Mouse (Mus musculus) hindbrain, embryonic 15.5 days (tissue): ENCODE measurements at regions not wholly inside any gene's neighbourhood (a gene's known extent, or its start where the extent isn't known, plus 50 kb on each side); places are given as distances from the start of the nearest gene placed in this dataset.

Experiments used
- ATAC-seq: fragments of 200-750 bp; cut with Nextera tagmentation; 2 replicates; pipeline ENCODE4 v1.8.0; 2017; ENCODE audit warnings: low read depth, moderate number of reproducible peaks, moderate TSS enrichment; ENCODE audit not compliant: low FRiP score
- H3K27ac ChIP-seq: fragments of 300-500 bp; sonication (generic); replicated peaks from 2 replicates; pipeline ENCODE4 v1.5.1; 2015; ENCODE audit warnings: mild to moderate bottlenecking, inconsistent platforms
- H3K27me3 ChIP-seq: fragments of 300-500 bp; sonication (generic); 2 replicates; pipeline ENCODE4 v1.6.1; 2015; ENCODE audit warnings: control low read depth, inconsistent platforms
- H3K36me3 ChIP-seq: fragments of 300-500 bp; sonication (generic); 2 replicates; pipeline ENCODE4 v1.6.1; 2015; ENCODE audit warnings: control low read depth, inconsistent platforms
- H3K4me1 ChIP-seq: fragments of 300-500 bp; sonication (generic); replicated peaks from 2 replicates; pipeline ENCODE4 v1.6.1; 2015; ENCODE audit warnings: control low read depth, inconsistent platforms
- H3K4me2 ChIP-seq: fragments of 300-500 bp; sonication (generic); 2 replicates; pipeline ENCODE4 v1.6.1; 2015; ENCODE audit warnings: moderate library complexity, mild to moderate bottlenecking, inconsistent platforms
- H3K4me3 ChIP-seq: fragments of 300-500 bp; sonication (generic); 2 replicates; pipeline ENCODE4 v1.5.1; 2015; ENCODE audit warnings: mild to moderate bottlenecking, inconsistent platforms
- H3K9ac ChIP-seq: fragments of 300-500 bp; sonication (generic); 2 replicates; pipeline ENCODE4 v1.6.1; 2015; ENCODE audit warnings: inconsistent platforms
- H3K9me3 ChIP-seq: fragments of 300-500 bp; sonication (generic); 2 replicates; pipeline ENCODE4 v1.6.1; 2016; ENCODE audit warnings: control low read depth, inconsistent platforms
- WGBS: fragments of 180-500 bp; shearing (Covaris S2); methylation state at CpG from one replicate; pipeline ENCODE4 v1.1.7; 2015; 5-methylcytosine and 5-hydroxymethylcytosine counted together

- H3K27me3 ChIP-seq = no peaks in the 10 kb centered on the region
- H3K4me2 ChIP-seq = no peak overlapping the region
- no peak overlapping the region for H3K27ac ChIP-seq
- no peak overlapping the region for H3K4me3 ChIP-seq
- ATAC-seq = no peak
- WGBS = 54% methylated on average over 3 of the region's 3 CpGs
- no peaks in the 10 kb centered on the region for H3K36me3 ChIP-seq
- H3K9ac ChIP-seq = no peak overlapping the region
- no peaks in the 10 kb centered on the region for H3K9me3 ChIP-seq
- H3K4me1 ChIP-seq = no peaks in the 10 kb centered on the region
Measured at GRCm38 (mm10) chr1:184411066-184411465, 321.4 kb downstream of the Hlx start.

DNA sequence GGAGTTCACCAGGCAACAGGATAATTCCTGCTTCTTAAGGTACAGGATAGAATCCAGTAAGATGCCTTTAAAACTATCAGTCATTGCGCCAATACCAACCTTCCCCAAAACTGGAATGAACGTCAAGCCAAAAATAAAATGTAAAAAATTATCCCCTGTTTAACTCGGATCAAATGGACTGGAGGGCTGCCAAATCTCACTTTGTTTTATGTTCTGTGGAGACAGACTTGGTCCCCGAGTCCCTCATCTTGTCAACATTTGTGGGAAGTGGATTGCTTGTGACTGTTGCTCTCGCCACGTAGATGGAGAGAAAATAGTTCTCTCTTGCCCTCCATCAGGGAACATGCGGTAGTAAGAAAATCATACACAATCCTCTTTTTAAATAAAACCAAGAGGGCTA is 322.4 kb downstream of the Hlx start:
- Histone ChIP-seq H3K27me3 (no peaks in the 10 kb centered on the region), H3K4me3 (no peak overlapping the region), H3K36me3 (no peaks in the 10 kb centered on the region), H3K4me1 (no peaks in the 10 kb centered on the region), H3K9ac (no peak overlapping the region), H3K9me3 (no peaks in the 10 kb centered on the region), H3K27ac (no peak overlapping the region), H3K4me2 (no peak overlapping the region)
- 73% methylated on average over 7 of the region's 7 CpGs for WGBS
- ATAC-seq = no peak

- Histone ChIP-seq H3K4me3 (no peak overlapping the region), H3K4me2 (no peak overlapping the region), H3K9ac (no peak overlapping the region), H3K27me3 (no peaks in the 10 kb centered on the region), H3K9me3 (no peaks in the 10 kb centered on the region), H3K27ac (no peak overlapping the region), H3K4me1 (no peaks in the 10 kb centered on the region), H3K36me3 (no peaks in the 10 kb centered on the region)
- no peak for ATAC-seq
- WGBS = 83% methylated on average over 6 of the region's 6 CpGs
Measured at GRCm38 (mm10) chr1:184402985-184403384, 329.4 kb downstream of the Hlx start.

GRCm38 (mm10) chr1:184395215-184395614 is 337.2 kb downstream of the Hlx start:
- Histone ChIP-seq H3K9ac (no peak overlapping the region), H3K36me3 (no peaks in the 10 kb centered on the region), H3K4me1 (no peaks in the 10 kb centered on the region), H3K4me3 (no peak overlapping the region), H3K9me3 (no peaks in the 10 kb centered on the region), H3K4me2 (0 out of 2 replicates have a peak overlapping the region, but pooled peaks have one; percentile 5), H3K27ac (no peak overlapping the region), H3K27me3 (no peaks in the 10 kb centered on the region)
- no peak for ATAC-seq
- 56% methylated on average over 15 of the region's 15 CpGs for WGBS

GRCm38 (mm10) chr1:184394559-184395194 is 337.7 kb downstream of the Hlx start:
- no peaks in the 10 kb centered on the region for H3K36me3 ChIP-seq
- H3K4me3 ChIP-seq = no peak overlapping the region
- WGBS = 81% methylated on average over 12 of the region's 12 CpGs
- 0 out of 2 replicates have a peak overlapping the region, but pooled peaks have one; percentile 5 for H3K4me2 ChIP-seq
- no peak overlapping the region for H3K9ac ChIP-seq
- H3K9me3 ChIP-seq = no peaks in the 10 kb centered on the region
- H3K4me1 ChIP-seq = no peaks in the 10 kb centered on the region
- H3K27me3 ChIP-seq = no peaks in the 10 kb centered on the region
- no peak for ATAC-seq
- H3K27ac ChIP-seq = no peak overlapping the region

- Histone ChIP-seq H3K4me3 (no peak overlapping the region), H3K9ac (no peak overlapping the region), H3K27me3 (no peaks in the 10 kb centered on the region), H3K4me1 (no peaks in the 10 kb centered on the region), H3K27ac (no peak overlapping the region), H3K36me3 (no peaks in the 10 kb centered on the region), H3K9me3 (no peaks in the 10 kb centered on the region), H3K4me2 (no peak overlapping the region)
- no peak for ATAC-seq
- WGBS = 84% methylated on average over 7 of the region's 7 CpGs
Measured at GRCm38 (mm10) chr1:184384088-184384823, 348.2 kb downstream of the Hlx start.

DNA sequence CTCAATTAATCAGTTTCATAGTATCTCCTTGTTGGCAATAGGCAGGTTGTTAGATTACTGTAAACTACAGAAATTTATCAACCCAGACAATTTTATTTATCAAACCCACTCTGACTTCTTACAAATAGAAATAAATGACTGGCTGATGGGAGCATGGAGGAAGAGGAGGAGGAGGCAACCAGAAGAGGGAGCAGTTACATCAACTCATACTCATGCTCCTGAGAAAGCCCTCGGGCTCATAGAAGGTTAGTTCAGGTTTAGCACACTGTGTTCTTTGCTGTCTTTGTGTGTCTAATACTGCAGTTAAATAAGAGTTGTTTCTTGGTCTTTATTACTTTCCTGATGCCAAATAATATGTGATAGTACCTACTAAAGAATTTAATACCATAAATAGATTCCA is 344.6 kb upstream of the 1700056E22Rik start:
- Histone ChIP-seq H3K4me1 (no peaks in the 10 kb centered on the region), H3K9me3 (no peaks in the 10 kb centered on the region), H3K36me3 (no peaks in the 10 kb centered on the region), H3K27ac (no peak overlapping the region), H3K4me3 (no peak overlapping the region), H3K9ac (no peak overlapping the region), H3K27me3 (no peaks in the 10 kb centered on the region), H3K4me2 (no peak overlapping the region)
- no peak for ATAC-seq
- WGBS = 88% methylated on average over 1 of the region's 1 CpGs

- no peak overlapping the region for H3K27ac ChIP-seq
- no peak overlapping the region for H3K9ac ChIP-seq
- no peaks in the 10 kb centered on the region for H3K36me3 ChIP-seq
- H3K4me2 ChIP-seq = no peak overlapping the region
- no peak overlapping the region for H3K4me3 ChIP-seq
- no peaks in the 10 kb centered on the region for H3K9me3 ChIP-seq
- H3K4me1 ChIP-seq = no peaks in the 10 kb centered on the region
- no peak for ATAC-seq
- no peaks in the 10 kb centered on the region for H3K27me3 ChIP-seq
Measured at GRCm38 (mm10) chr1:184365026-184365425, 330.9 kb upstream of the 1700056E22Rik start.

- no peak for ATAC-seq
Measured at GRCm38 (mm10) chr1:184358226-184358568, 324.1 kb upstream of the 1700056E22Rik start.

GRCm38 (mm10) chr1:184357474-184358225 is 323.5 kb upstream of the 1700056E22Rik start:
- 67% methylated on average over 4 of the region's 4 CpGs for WGBS
- no peaks in the 10 kb centered on the region for H3K4me1 ChIP-seq
- no peaks in the 10 kb centered on the region for H3K9me3 ChIP-seq
- no peak overlapping the region for H3K4me3 ChIP-seq
- no peak for ATAC-seq
- H3K27me3 ChIP-seq = no peaks in the 10 kb centered on the region
- H3K36me3 ChIP-seq = no peaks in the 10 kb centered on the region
- H3K27ac ChIP-seq = no peak overlapping the region
- no peak overlapping the region for H3K4me2 ChIP-seq
- no peak overlapping the region for H3K9ac ChIP-seq

More at GRCm38 (mm10) chr1:184358226-184358568, 324.1 kb upstream of the 1700056E22Rik start:
- Histone ChIP-seq H3K4me2 (no peak overlapping the region), H3K9me3 (no peaks in the 10 kb centered on the region), H3K27ac (no peak overlapping the region), H3K36me3 (no peaks in the 10 kb centered on the region), H3K4me3 (no peak overlapping the region), H3K4me1 (no peaks in the 10 kb centered on the region), H3K27me3 (no peaks in the 10 kb centered on the region), H3K9ac (no peak overlapping the region)
- 74% methylated on average over 6 of the region's 6 CpGs for WGBS

DNA sequence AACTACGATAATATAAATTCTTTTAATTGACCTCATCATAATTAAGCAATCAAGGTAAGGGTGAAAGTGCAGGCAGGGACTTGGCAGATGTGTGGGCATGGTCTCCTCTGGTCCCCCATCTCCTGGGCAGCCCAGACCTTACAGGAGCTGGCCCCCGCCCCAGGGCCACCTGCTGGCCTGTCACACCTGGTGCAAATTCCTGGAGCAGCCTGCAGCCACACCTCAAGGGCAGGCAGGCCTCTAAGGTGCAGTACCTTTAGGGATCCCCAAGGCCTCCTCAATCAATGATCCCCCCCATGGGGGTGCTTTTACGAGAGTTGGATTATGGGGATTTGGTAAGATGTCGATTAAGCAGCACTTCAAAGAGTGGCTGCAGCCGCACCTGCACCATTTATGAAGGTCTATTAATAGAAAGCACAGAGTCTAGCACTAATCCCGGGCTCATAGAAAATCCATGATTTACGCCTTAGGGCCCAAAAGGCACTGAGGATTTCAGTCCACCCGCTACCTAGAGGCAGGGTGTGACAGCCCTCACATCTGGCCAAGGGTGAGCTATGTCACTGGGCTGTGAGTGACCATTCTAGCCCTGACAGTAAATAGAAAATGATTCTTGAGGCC is 319.8 kb upstream of the 1700056E22Rik start:
- no peaks in the 10 kb centered on the region for H3K4me1 ChIP-seq
- H3K4me2 ChIP-seq = no peak overlapping the region
- H3K27ac ChIP-seq = no peak overlapping the region
- H3K9me3 ChIP-seq = no peaks in the 10 kb centered on the region
- H3K27me3 ChIP-seq = no peaks in the 10 kb centered on the region
- no peak overlapping the region for H3K4me3 ChIP-seq
- ATAC-seq = no peak
- no peaks in the 10 kb centered on the region for H3K36me3 ChIP-seq
- 79% methylated on average over 8 of the region's 8 CpGs for WGBS
- no peak overlapping the region for H3K9ac ChIP-seq

DNA sequence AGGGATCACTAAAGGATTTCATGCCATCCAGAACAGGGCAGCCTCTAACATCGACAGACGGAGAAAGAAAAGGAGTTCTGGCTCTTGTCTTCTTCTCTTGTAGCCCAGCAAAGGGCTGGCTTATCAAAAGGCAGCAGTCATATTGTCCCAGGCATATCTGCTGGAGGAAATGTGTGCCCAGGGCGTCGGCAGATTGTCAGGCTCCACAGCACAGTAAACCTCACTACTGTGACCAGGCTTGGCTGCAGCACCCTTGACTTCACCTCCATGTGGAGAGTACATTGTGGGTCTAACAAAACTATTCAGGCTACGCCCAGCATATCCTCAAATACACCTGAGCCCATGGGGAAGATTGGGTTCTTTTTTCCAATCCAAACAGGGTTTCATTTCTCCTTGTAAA is 317.7 kb upstream of the 1700056E22Rik start:
- ATAC-seq = no peak
- H3K4me2 ChIP-seq = no peak overlapping the region
- 88% methylated on average over 5 of the region's 5 CpGs for WGBS

More for the DNA sequence above, 317.7 kb upstream of the 1700056E22Rik start:
- Histone ChIP-seq H3K36me3 (no peaks in the 10 kb centered on the region), H3K27me3 (no peaks in the 10 kb centered on the region), H3K9me3 (no peaks in the 10 kb centered on the region), H3K4me1 (no peaks in the 10 kb centered on the region), H3K9ac (no peak overlapping the region), H3K27ac (no peak overlapping the region), H3K4me3 (no peak overlapping the region)
